Mouse (Mus musculus) MEL (cell line): ENCODE results near the gene Hist1h2ad.

Experiments used
- CTCF ChIP-seq, 3 experiments: IDR thresholded peaks in 2 of 3; conservative IDR thresholded peaks in 1 of 3; 2 replicates each; pipeline ENCODE4 v1.5.1; 2011 to 2012; ENCODE audit warnings: low read length in 3 of 3, low read depth in 2 of 3, mild to moderate bottlenecking in 2 of 3, improper control_type of control experiment in 1 of 3, inconsistent platforms in 1 of 3, mixed read lengths in 1 of 3, moderate library complexity in 1 of 3; ENCODE audit not compliant: control insufficient read depth in 1 of 3, insufficient read depth in 1 of 3, poor library complexity in 1 of 3, severe bottlenecking in 1 of 3
- GABPA ChIP-seq: IDR thresholded peaks from 2 replicates; pipeline ENCODE4 v1.6.1; 2012; ENCODE audit warnings: low read depth, mild to moderate bottlenecking, inconsistent platforms, low read length, improper control_type of control experiment, moderate library complexity
- HCFC1 ChIP-seq: IDR thresholded peaks from 2 replicates; pipeline ENCODE4 v1.6.1; 2012; ENCODE audit warnings: low read depth, mild to moderate bottlenecking, inconsistent platforms, low read length, improper control_type of control experiment, moderate library complexity
- MEF2A ChIP-seq: IDR thresholded peaks from 2 replicates; pipeline ENCODE4 v1.6.1; 2014; ENCODE audit warnings: low read depth, mild to moderate bottlenecking, inconsistent platforms, low read length, improper control_type of control experiment; ENCODE audit not compliant: poor library complexity, insufficient replicate concordance, severe bottlenecking; ENCODE audit errors: extremely low read depth
- MYC ChIP-seq: IDR thresholded peaks from 2 replicates; pipeline ENCODE4 v1.6.1; 2011; ENCODE audit warnings: low read depth, mild to moderate bottlenecking, low read length, improper control_type of control experiment, moderate library complexity
- NRF1 ChIP-seq: IDR thresholded peaks from 2 replicates; pipeline ENCODE4 v1.6.1; 2014; ENCODE audit warnings: low read depth, mild to moderate bottlenecking, inconsistent platforms, low read length, improper control_type of control experiment, moderate library complexity; ENCODE audit not compliant: poor library complexity, insufficient read depth, severe bottlenecking
- POLR2A ChIP-seq, 2 experiments: IDR thresholded peaks; 2 replicates each; pipeline ENCODE4 v1.6.1; 2011 to 2012; ENCODE audit warnings: low read length in 2 of 2, mild to moderate bottlenecking in 2 of 2, control low read depth in 1 of 2, improper control_type of control experiment in 1 of 2, low read depth in 1 of 2, moderate library complexity in 1 of 2; ENCODE audit not compliant: control insufficient read depth in 1 of 2, insufficient read depth in 1 of 2, poor library complexity in 1 of 2
- RCOR1 ChIP-seq: IDR thresholded peaks from 2 replicates; pipeline ENCODE4 v1.6.1; 2012; ENCODE audit warnings: low read depth, mild to moderate bottlenecking, inconsistent platforms, low read length, improper control_type of control experiment
- SIN3A ChIP-seq: IDR thresholded peaks from 2 replicates; pipeline ENCODE4 v1.6.1; 2012; ENCODE audit warnings: low read length, improper control_type of control experiment, inconsistent platforms
- ZKSCAN1 ChIP-seq: IDR thresholded peaks from 2 replicates; pipeline ENCODE4 v1.6.1; 2012; ENCODE audit warnings: low read depth, mild to moderate bottlenecking, inconsistent platforms, low read length, improper control_type of control experiment, moderate library complexity
- ZMIZ1 ChIP-seq: IDR thresholded peaks from 2 replicates; pipeline ENCODE4 v1.6.1; 2012; ENCODE audit warnings: low read depth, mild to moderate bottlenecking, inconsistent platforms, low read length, improper control_type of control experiment, moderate library complexity

GRCm38 (mm10) chr13:23595185-23595584, 21.0 kb downstream of the Hist1h2ad start:
- TF ChIP-seq CTCF (IDR thresholded peaks at IDR 0.05 in 2 of 3, conservative IDR thresholded peaks at IDR 0.05 in 1 of 3; ENCODE audit: control insufficient read depth in 1 of 3, insufficient read depth in 1 of 3, low read depth in 2 of 3, low read length in 3 of 3, poor library complexity in 1 of 3, severe bottlenecking in 1 of 3) (no peak), RCOR1 (no peak), SIN3A (no peak), MYC (no peak), GABPA (no peak), HCFC1 (no peak), POLR2A (IDR thresholded peaks at IDR 0.05; ENCODE audit: control insufficient read depth in 1 of 2, insufficient read depth in 1 of 2, low read depth in 1 of 2, low read length in 2 of 2, poor library complexity in 1 of 2) (no peak), ZMIZ1 (no peak), ZKSCAN1 (no peak), MEF2A (no peak), NRF1 (no peak)
